Mouse (Mus musculus) brain, embryonic 14.5 days (tissue): ENCODE results near the gene Zfp385b. TPM values are rescaled to one million over a fixed set of nuclear protein-coding genes. Genes with fewer than 3 reads are reported as not detected.
A peak's percentile ranks its signal among the peaks of the same experiment; 100 is the strongest.

Experiments used
- DNase-seq: peaks from one replicate; pipeline ENCODE4 v3.0.0-alpha.2; 2011; ENCODE audit warnings: low read depth
- CTCF ChIP-seq: fragments of 200-500 bp; IDR thresholded peaks from 2 replicates; pipeline ENCODE4 v1.5.1; 2012; ENCODE audit warnings: inconsistent platforms, mild to moderate bottlenecking, moderate library complexity, borderline replicate concordance; ENCODE audit not compliant: insufficient read depth, insufficient read length; ENCODE audit errors: extremely low read depth
- POLR2A ChIP-seq: fragments of 200-500 bp; IDR thresholded peaks from 2 replicates; pipeline ENCODE4 v1.6.1; 2012; ENCODE audit warnings: mild to moderate bottlenecking, inconsistent platforms, borderline replicate concordance; ENCODE audit not compliant: poor library complexity, insufficient read depth, insufficient read length, severe bottlenecking; ENCODE audit errors: extremely low read depth
- polyA plus RNA-seq: library from polyadenylated mRNA; depleted of rRNA; stranded (reverse); fragments of >200 nt; gene quantifications from 2 replicates; pipeline ENCODE4 v1.2.3, GENCODE M21; 2012; rRNA removed

Gene Zfp385b
- polyA plus RNA-seq, 1 experiment: 13.8 TPM

GRCm38 (mm10) chr2:77379332-77379731 lies 440.1 kb downstream of the Zfp385b start:
- TF ChIP-seq CTCF: no peak
- no peak for TF ChIP-seq POLR2A
- DNase-seq: no peak

- DNase-seq: no peak
- TF ChIP-seq POLR2A (no peak), CTCF (no peak)
Observed at GRCm38 (mm10) chr2:77376823-77377222, 442.6 kb downstream of the Zfp385b start.

- TF ChIP-seq CTCF (no peak), POLR2A (no peak)
- peak; percentile 65 for DNase-seq
Observed at GRCm38 (mm10) chr2:77375155-77375554, 444.3 kb downstream of the Zfp385b start.

GRCm38 (mm10) chr2:77369174-77369573 lies 450.3 kb downstream of the Zfp385b start:
- no peak for DNase-seq
- no peak for TF ChIP-seq CTCF
- no peak for TF ChIP-seq POLR2A

Other genes with a start within 250 kb of the Zfp385b start
- 18.0 and 24.1 TPM in 2 replicates for gene Cwc22, start 126.7 kb upstream of the Zfp385b start, polyA plus RNA-seq